In genomic region chrX:168122806-168123588, GRCm38 (mm10) we compare ENCODE assay signal across 8 mouse cellular contexts.
DNase-seq lines count a peak whose midpoint lies in the region; ATAC-seq and TF ChIP-seq lines count a peak whose summit lies in the region.

No protein-coding gene starts in this region.

- peak overlapping the region; percentile 66 for H3K4me2 ChIP-seq in kidney, embryonic 16.5 days (replicated peaks; ENCODE audit: low read depth, low read length)
- H3K4me2 ChIP-seq in embryonic facial prominence, embryonic 13.5 days: peak overlapping the region; percentile 73
- peak overlapping the region; percentile 56 for H3K4me2 ChIP-seq in intestine, postnatal 0 days (replicated peaks; ENCODE audit: low read depth)
- H3K4me2 ChIP-seq in midbrain, embryonic 11.5 days: peak overlapping the region; percentile 73

- no peak overlapping the region for H3K27ac ChIP-seq in kidney, embryonic 16.5 days (ENCODE audit: low read length)
- H3K27ac ChIP-seq in embryonic facial prominence, embryonic 13.5 days: no peak overlapping the region
- no peak overlapping the region for H3K27ac ChIP-seq in intestine, postnatal 0 days (ENCODE audit: low read depth, low read length)
- no peak overlapping the region for H3K27ac ChIP-seq in midbrain, embryonic 11.5 days (ENCODE audit: low read depth, low read length)

- peak overlapping the region; percentile 48 for H3K4me3 ChIP-seq in kidney, embryonic 16.5 days (ENCODE audit: low read length)
- peak overlapping the region; percentile 49 for H3K4me3 ChIP-seq in embryonic facial prominence, embryonic 13.5 days
- H3K4me3 ChIP-seq in intestine, postnatal 0 days (ENCODE audit: low read depth, low read length): peak overlapping the region; percentile 20
- H3K4me3 ChIP-seq in midbrain, embryonic 11.5 days (ENCODE audit: low read depth, low read length): peak overlapping the region; percentile 38

- H3K9me3 ChIP-seq in kidney, embryonic 16.5 days (ENCODE audit: low read length): no peaks in the 10 kb centered on the region
- H3K9me3 ChIP-seq in embryonic facial prominence, embryonic 13.5 days: no peaks in the 10 kb centered on the region
- H3K9me3 ChIP-seq in intestine, postnatal 0 days (ENCODE audit: control insufficient read depth): no peaks in the 10 kb centered on the region
- H3K9me3 ChIP-seq in midbrain, embryonic 11.5 days (ENCODE audit: control insufficient read depth, low read length): no peaks in the 10 kb centered on the region

- peak overlapping the region; percentile 44; the same call in 1 of the 2 replicates for H3K9ac ChIP-seq in kidney, embryonic 16.5 days (replicated peaks; ENCODE audit: low read length)
- peak overlapping the region; percentile 54 for H3K9ac ChIP-seq in embryonic facial prominence, embryonic 13.5 days
- H3K9ac ChIP-seq in intestine, postnatal 0 days (ENCODE audit: low read depth, low read length): no peak overlapping the region
- H3K9ac ChIP-seq in midbrain, embryonic 11.5 days (ENCODE audit: low read length): peak overlapping the region; percentile 48

- H3K36me3 ChIP-seq in kidney, embryonic 16.5 days (ENCODE audit: insufficient read depth, low read length): no peaks in the 10 kb centered on the region
- H3K36me3 ChIP-seq in embryonic facial prominence, embryonic 13.5 days: no peaks in the 10 kb centered on the region
- H3K36me3 ChIP-seq in intestine, postnatal 0 days (ENCODE audit: control insufficient read depth, insufficient read depth): no peaks in the 10 kb centered on the region
- no peaks in the 10 kb centered on the region for H3K36me3 ChIP-seq in midbrain, embryonic 11.5 days (ENCODE audit: control insufficient read depth, insufficient read depth, low read length)

- no peak for DNase-seq in kidney, adult 11 months
- DNase-seq in adrenal gland, postnatal 14 days: peak; percentile 57
- DNase-seq in midbrain, embryonic 11.5 days (ENCODE audit: low spot score, missing footprints): peak; percentile 88
- DNase-seq in urinary bladder, adult 2 months (ENCODE audit: low spot score): no peak
- DNase-seq in spleen, postnatal 36 days (ENCODE audit: low spot score in 2 of 2): no peak

- WGBS in kidney, embryonic 16.5 days: 23% methylated on average over 38 of the region's 42 CpGs
- WGBS in embryonic facial prominence, embryonic 13.5 days: 16% methylated on average over 40 of the region's 42 CpGs
- WGBS in intestine, postnatal 0 days: 13% methylated on average over 37 of the region's 42 CpGs
- 18% methylated on average over 36 of the region's 42 CpGs for WGBS in midbrain, embryonic 11.5 days

- peaks cover 37% of the 10 kb centered on the region for H3K27me3 ChIP-seq in kidney, embryonic 16.5 days (ENCODE audit: insufficient read depth, low read length)
- peaks cover 78% of the 10 kb centered on the region for H3K27me3 ChIP-seq in embryonic facial prominence, embryonic 13.5 days
- peaks cover 23% of the 10 kb centered on the region for H3K27me3 ChIP-seq in intestine, postnatal 0 days (replicated peaks; ENCODE audit: control insufficient read depth, insufficient read depth, low read length)
- peaks cover 34% of the 10 kb centered on the region for H3K27me3 ChIP-seq in midbrain, embryonic 11.5 days (ENCODE audit: control insufficient read depth, insufficient read depth, low read length)

- peak; percentile 11; the same call in 1 of the 2 replicates for TF ChIP-seq CTCF in intestine, postnatal 0 days (IDR thresholded peaks at IDR 0.05; ENCODE audit: low read depth)

- ATAC-seq in kidney, embryonic 16.5 days (ENCODE audit: low FRiP score, low TSS enrichment): peak; percentile 91
- peak; percentile 76 for ATAC-seq in embryonic facial prominence, embryonic 13.5 days (ENCODE audit: insufficient number of reproducible peaks, insufficient read depth, low FRiP score, low TSS enrichment, low read depth)
- ATAC-seq in intestine, postnatal 0 days: no peak
- peak; percentile 87 for ATAC-seq in midbrain, embryonic 11.5 days (ENCODE audit: low FRiP score)

- H3K4me1 ChIP-seq in kidney, embryonic 16.5 days (ENCODE audit: insufficient read depth, low read length): no peaks in the 10 kb centered on the region
- no peaks in the 10 kb centered on the region for H3K4me1 ChIP-seq in embryonic facial prominence, embryonic 13.5 days
- H3K4me1 ChIP-seq in intestine, postnatal 0 days (replicated peaks; ENCODE audit: control insufficient read depth, insufficient read depth, low read length): no peaks in the 10 kb centered on the region
- no peaks in the 10 kb centered on the region for H3K4me1 ChIP-seq in midbrain, embryonic 11.5 days (ENCODE audit: control insufficient read depth, insufficient read depth, low read length)

Comparison
In these comparisons a context has a peak if more than half of its experiments do, and no peak if none do; other contexts are left out.
1. DNase-seq: peak in adrenal gland, postnatal 14 days (single experiment) and midbrain, embryonic 11.5 days (single experiment); none in kidney, adult 11 months (single experiment), urinary bladder, adult 2 months (single experiment) and spleen, postnatal 36 days (0 of 2).
2. Peak in every context shown above with its lines, with median percentiles within 50 percentile points of each other: H3K4me2 ChIP-seq and H3K4me3 ChIP-seq.